19 mouse cellular contexts compared by ENCODE assay signal in the genomic region with DNA sequence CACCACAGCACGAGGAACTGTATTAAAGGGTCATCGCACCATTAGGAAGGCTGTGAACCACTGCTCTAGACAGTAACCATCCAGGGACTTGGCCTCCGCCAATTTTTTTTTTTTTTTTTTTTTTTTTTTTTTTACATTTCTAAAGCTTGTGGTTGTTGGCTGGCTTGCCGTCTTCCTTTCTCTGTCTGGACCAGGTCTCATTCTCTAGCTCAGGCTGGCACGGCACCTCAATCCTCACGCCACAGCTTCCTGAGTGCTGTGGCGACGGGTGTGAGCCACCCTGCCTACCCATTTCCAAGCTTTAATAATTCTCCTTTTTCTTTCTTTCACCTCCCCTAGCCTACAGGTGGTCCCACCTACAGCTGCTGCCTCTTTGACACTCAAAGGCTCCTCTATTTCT.
"Had no signal": no experiment of that assay in that cellular context is flagged by ENCODE, and none has a peak within 500 bp of the region (broad histone marks: within the 10 kb centered on the region; RNA-seq: fewer than 3 reads in every experiment).

No protein-coding gene starts in this region.

- ATAC-seq: liver, embryonic 12.5 days; midbrain, embryonic 15.5 days had no signal

- H3K27me3 ChIP-seq: kidney, embryonic 15.5 days; limb, embryonic 13.5 days; liver, embryonic 12.5 days; liver, embryonic 15.5 days; midbrain, embryonic 12.5 days; midbrain, embryonic 15.5 days; neural tube, embryonic 12.5 days; neural tube, embryonic 15.5 days had no signal

- H3K4me2 ChIP-seq: kidney, embryonic 15.5 days; limb, embryonic 13.5 days; liver, embryonic 12.5 days; liver, embryonic 15.5 days; midbrain, embryonic 12.5 days; midbrain, embryonic 15.5 days; neural tube, embryonic 12.5 days; neural tube, embryonic 15.5 days had no signal

- DNase-seq: kidney, postnatal 10 days; kidney, postnatal 36 days; liver; lung, adult 18-20 months; lung, postnatal 14 days; lung, postnatal 4 days; right cerebral cortex, adult 18-20 months; right cerebral cortex, postnatal 14 days; right cerebral cortex, postnatal 4 days; thymus, postnatal 25 days had no signal

- H3K9ac ChIP-seq: kidney, embryonic 15.5 days; limb, embryonic 13.5 days; liver, embryonic 12.5 days; liver, embryonic 15.5 days; midbrain, embryonic 12.5 days; midbrain, embryonic 15.5 days; neural tube, embryonic 12.5 days; neural tube, embryonic 15.5 days had no signal

- H3K4me3 ChIP-seq: kidney, embryonic 15.5 days; limb, embryonic 10.5 days; limb, embryonic 13.5 days; liver, embryonic 12.5 days; liver, embryonic 15.5 days; midbrain, embryonic 12.5 days; midbrain, embryonic 15.5 days; neural tube, embryonic 12.5 days; neural tube, embryonic 15.5 days had no signal

- H3K9me3 ChIP-seq: kidney, embryonic 15.5 days; limb, embryonic 10.5 days; limb, embryonic 13.5 days; liver, embryonic 12.5 days; liver, embryonic 15.5 days; midbrain, embryonic 12.5 days; midbrain, embryonic 15.5 days; neural tube, embryonic 12.5 days; neural tube, embryonic 15.5 days had no signal

- H3K36me3 ChIP-seq: kidney, embryonic 15.5 days; limb, embryonic 10.5 days; limb, embryonic 13.5 days; liver, embryonic 12.5 days; liver, embryonic 15.5 days; midbrain, embryonic 12.5 days; midbrain, embryonic 15.5 days; neural tube, embryonic 12.5 days; neural tube, embryonic 15.5 days had no signal

- H3K27ac ChIP-seq: kidney, embryonic 15.5 days; limb, embryonic 13.5 days; liver, embryonic 12.5 days; liver, embryonic 15.5 days; midbrain, embryonic 12.5 days; midbrain, embryonic 15.5 days; neural tube, embryonic 12.5 days; neural tube, embryonic 15.5 days had no signal

- H3K4me1 ChIP-seq: liver, embryonic 12.5 days; liver, embryonic 15.5 days; midbrain, embryonic 12.5 days; midbrain, embryonic 15.5 days; neural tube, embryonic 12.5 days; neural tube, embryonic 15.5 days had no signal
